Mouse (Mus musculus): Measurements from ENCODE around the gene Myom1. TPM values are rescaled to one million over a fixed set of nuclear protein-coding genes. Genes with fewer than 3 reads are reported as not detected.

Myom1 gene
- polyA plus RNA-seq, 1 experiment from 2014 or later = 4.7 TPM

- Histone ChIP-seq H3K36me3 (ENCODE audit: control insufficient read depth, insufficient read depth, low read length) (no peaks in the 10 kb centered on the region), H3K9me3 (ENCODE audit: control insufficient read depth, low read length) (no peaks in the 10 kb centered on the region), H3K4me3 (ENCODE audit: low read depth, low read length) (no peak overlapping the region), H3K27me3 (ENCODE audit: control insufficient read depth, insufficient read depth, low read length) (no peaks in the 10 kb centered on the region), H3K4me1 (ENCODE audit: control insufficient read depth, insufficient read depth, low read length) (no peaks in the 10 kb centered on the region), H3K27ac (ENCODE audit: low read depth, low read length) (no peak overlapping the region), H3K9ac (ENCODE audit: low read length) (no peak overlapping the region), H3K4me2 (ENCODE audit: low read depth) (no peak overlapping the region)
- no peak for DNase-seq (ENCODE audit: low spot score)
- 87% methylated on average over 4 of the region's 4 CpGs for WGBS
- no peak for ATAC-seq (ENCODE audit: insufficient read depth, low FRiP score, low TSS enrichment)
Measured at GRCm38 (mm10) chr17:71017457-71017998, 15.1 kb downstream of the Myom1 start.

DNA sequence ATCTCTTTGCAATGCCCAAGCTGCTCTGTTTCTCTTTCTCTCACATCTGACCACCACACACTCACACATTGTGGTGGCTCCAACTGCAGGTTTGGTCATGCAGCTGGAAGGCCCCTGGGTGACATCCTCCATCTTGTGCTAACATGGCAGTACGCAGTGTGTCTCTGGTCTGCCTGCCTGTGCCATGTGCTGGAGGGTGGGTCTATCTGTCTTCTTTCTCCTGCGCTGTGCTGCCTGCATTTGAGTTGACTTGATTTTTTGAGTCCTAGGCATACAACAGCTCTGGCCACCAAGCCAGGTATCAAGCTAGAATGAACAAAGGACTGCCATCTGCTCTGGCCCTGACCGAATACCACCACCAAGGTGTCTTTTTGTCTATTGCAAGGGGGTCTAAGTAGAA lies 15.7 kb downstream of the Myom1 start:
- H3K4me1 ChIP-seq (ENCODE audit: control insufficient read depth, insufficient read depth, low read length) = no peaks in the 10 kb centered on the region
- WGBS = 93% methylated on average over 3 of the region's 3 CpGs
- H3K9me3 ChIP-seq (ENCODE audit: control insufficient read depth, low read length) = no peaks in the 10 kb centered on the region
- H3K27ac ChIP-seq (ENCODE audit: low read depth, low read length) = no peak overlapping the region
- H3K4me2 ChIP-seq (ENCODE audit: low read depth) = no peak overlapping the region
- ATAC-seq (ENCODE audit: insufficient read depth, low FRiP score, low TSS enrichment) (no peak), DNase-seq (ENCODE audit: low spot score) (no peak)
- no peaks in the 10 kb centered on the region for H3K36me3 ChIP-seq (ENCODE audit: control insufficient read depth, insufficient read depth, low read length)
- H3K9ac ChIP-seq (ENCODE audit: low read length) = no peak overlapping the region
- H3K4me3 ChIP-seq (ENCODE audit: low read depth, low read length) = no peak overlapping the region
- no peaks in the 10 kb centered on the region for H3K27me3 ChIP-seq (ENCODE audit: control insufficient read depth, insufficient read depth, low read length)

- no peak for DNase-seq (ENCODE audit: low spot score)
- WGBS = 88% methylated on average over 15 of the region's 15 CpGs
Measured at GRCm38 (mm10) chr17:71018616-71019308, 16.3 kb downstream of the Myom1 start.

GRCm38 (mm10) chr17:71019309-71019655 lies 16.8 kb downstream of the Myom1 start:
- Histone ChIP-seq H3K27ac (ENCODE audit: low read depth, low read length) (no peak overlapping the region), H3K9me3 (ENCODE audit: control insufficient read depth, low read length) (no peaks in the 10 kb centered on the region), H3K4me1 (ENCODE audit: control insufficient read depth, insufficient read depth, low read length) (no peaks in the 10 kb centered on the region), H3K9ac (ENCODE audit: low read length) (no peak overlapping the region), H3K27me3 (ENCODE audit: control insufficient read depth, insufficient read depth, low read length) (no peaks in the 10 kb centered on the region), H3K4me2 (ENCODE audit: low read depth) (no peak overlapping the region), H3K4me3 (ENCODE audit: low read depth, low read length) (no peak overlapping the region), H3K36me3 (ENCODE audit: control insufficient read depth, insufficient read depth, low read length) (no peaks in the 10 kb centered on the region)
- no peak for ATAC-seq (ENCODE audit: insufficient read depth, low FRiP score, low TSS enrichment)
- DNase-seq (ENCODE audit: low spot score) = no peak
- WGBS = 42% methylated on average over 6 of the region's 6 CpGs

More at GRCm38 (mm10) chr17:71018616-71019308, 16.3 kb downstream of the Myom1 start:
- Histone ChIP-seq H3K36me3 (ENCODE audit: control insufficient read depth, insufficient read depth, low read length) (no peaks in the 10 kb centered on the region), H3K4me3 (ENCODE audit: low read depth, low read length) (no peak overlapping the region), H3K4me1 (ENCODE audit: control insufficient read depth, insufficient read depth, low read length) (no peaks in the 10 kb centered on the region), H3K4me2 (ENCODE audit: low read depth) (no peak overlapping the region), H3K27ac (ENCODE audit: low read depth, low read length) (no peak overlapping the region), H3K27me3 (ENCODE audit: control insufficient read depth, insufficient read depth, low read length) (no peaks in the 10 kb centered on the region), H3K9ac (ENCODE audit: low read length) (no peak overlapping the region), H3K9me3 (ENCODE audit: control insufficient read depth, low read length) (no peaks in the 10 kb centered on the region)
- ATAC-seq (ENCODE audit: insufficient read depth, low FRiP score, low TSS enrichment) = no peak

GRCm38 (mm10) chr17:71019860-71020259 lies 17.4 kb downstream of the Myom1 start:
- Histone ChIP-seq H3K4me1 (ENCODE audit: control insufficient read depth, insufficient read depth, low read length) (no peaks in the 10 kb centered on the region), H3K4me2 (ENCODE audit: low read depth) (no peak overlapping the region), H3K27ac (ENCODE audit: low read depth, low read length) (no peak overlapping the region), H3K4me3 (ENCODE audit: low read depth, low read length) (no peak overlapping the region), H3K9ac (ENCODE audit: low read length) (no peak overlapping the region), H3K9me3 (ENCODE audit: control insufficient read depth, low read length) (no peaks in the 10 kb centered on the region), H3K36me3 (ENCODE audit: control insufficient read depth, insufficient read depth, low read length) (no peaks in the 10 kb centered on the region), H3K27me3 (ENCODE audit: control insufficient read depth, insufficient read depth, low read length) (no peaks in the 10 kb centered on the region)
- DNase-seq (ENCODE audit: low spot score) (no peak), ATAC-seq (ENCODE audit: insufficient read depth, low FRiP score, low TSS enrichment) (no peak)
- WGBS = 58% methylated on average over 9 of the region's 9 CpGs

DNA sequence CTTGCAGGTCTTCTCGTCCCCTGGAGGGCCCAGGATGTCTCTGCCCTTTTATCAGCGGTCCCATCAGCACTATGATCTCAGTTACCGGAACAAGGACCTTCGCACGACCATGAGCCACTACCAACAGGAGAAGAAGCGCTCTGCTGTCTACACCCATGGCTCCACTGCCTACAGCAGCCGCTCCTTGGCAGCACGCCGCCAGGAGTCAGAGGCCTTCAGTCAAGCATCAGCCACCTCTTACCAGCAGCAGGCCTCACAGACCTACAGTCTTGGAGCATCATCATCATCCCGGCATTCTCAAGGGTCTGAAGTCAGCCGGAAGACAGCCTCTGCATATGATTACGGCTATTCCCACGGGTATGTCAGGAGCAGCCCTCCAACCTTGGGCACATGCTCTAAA lies 20.4 kb downstream of the Myom1 start:
- no peak for ATAC-seq (ENCODE audit: insufficient read depth, low FRiP score, low TSS enrichment)
- DNase-seq (ENCODE audit: low spot score) = no peak
- WGBS = 87% methylated on average over 13 of the region's 13 CpGs
- Histone ChIP-seq H3K9ac (ENCODE audit: low read length) (no peak overlapping the region), H3K27me3 (ENCODE audit: control insufficient read depth, insufficient read depth, low read length) (no peaks in the 10 kb centered on the region), H3K4me2 (ENCODE audit: low read depth) (no peak overlapping the region), H3K36me3 (ENCODE audit: control insufficient read depth, insufficient read depth, low read length) (no peaks in the 10 kb centered on the region), H3K4me3 (ENCODE audit: low read depth, low read length) (no peak overlapping the region), H3K9me3 (ENCODE audit: control insufficient read depth, low read length) (no peaks in the 10 kb centered on the region), H3K27ac (ENCODE audit: low read depth, low read length) (no peak overlapping the region), H3K4me1 (ENCODE audit: control insufficient read depth, insufficient read depth, low read length) (no peaks in the 10 kb centered on the region)

DNA sequence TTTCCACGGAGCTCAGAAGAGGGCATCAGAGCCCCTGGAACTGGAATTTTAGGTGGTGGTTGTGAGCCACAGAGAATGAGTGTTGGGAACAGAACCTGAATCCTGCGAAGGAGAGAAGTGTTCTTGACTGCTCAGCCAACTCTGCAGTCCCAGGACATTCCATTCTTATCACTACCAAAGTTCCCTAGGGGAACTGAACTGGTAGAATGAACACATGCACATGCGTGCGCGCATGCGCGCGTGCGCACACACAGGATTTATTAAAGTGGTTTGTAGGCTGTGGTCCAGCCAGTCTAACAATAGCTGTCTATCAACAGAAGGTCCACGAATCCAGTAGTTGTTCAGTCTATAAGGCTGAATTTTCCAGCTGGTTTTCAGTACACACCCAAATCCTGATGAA lies 21.6 kb downstream of the Myom1 start:
- Histone ChIP-seq H3K4me3 (ENCODE audit: low read depth, low read length) (no peak overlapping the region), H3K27ac (ENCODE audit: low read depth, low read length) (no peak overlapping the region), H3K4me1 (ENCODE audit: control insufficient read depth, insufficient read depth, low read length) (no peaks in the 10 kb centered on the region), H3K27me3 (ENCODE audit: control insufficient read depth, insufficient read depth, low read length) (no peaks in the 10 kb centered on the region), H3K9ac (ENCODE audit: low read length) (no peak overlapping the region), H3K36me3 (ENCODE audit: control insufficient read depth, insufficient read depth, low read length) (no peaks in the 10 kb centered on the region), H3K9me3 (ENCODE audit: control insufficient read depth, low read length) (no peaks in the 10 kb centered on the region), H3K4me2 (ENCODE audit: low read depth) (no peak overlapping the region)
- 95% methylated on average over 10 of the region's 10 CpGs for WGBS
- DNase-seq (ENCODE audit: low spot score) = no peak
- no peak for ATAC-seq (ENCODE audit: insufficient read depth, low FRiP score, low TSS enrichment)

DNA sequence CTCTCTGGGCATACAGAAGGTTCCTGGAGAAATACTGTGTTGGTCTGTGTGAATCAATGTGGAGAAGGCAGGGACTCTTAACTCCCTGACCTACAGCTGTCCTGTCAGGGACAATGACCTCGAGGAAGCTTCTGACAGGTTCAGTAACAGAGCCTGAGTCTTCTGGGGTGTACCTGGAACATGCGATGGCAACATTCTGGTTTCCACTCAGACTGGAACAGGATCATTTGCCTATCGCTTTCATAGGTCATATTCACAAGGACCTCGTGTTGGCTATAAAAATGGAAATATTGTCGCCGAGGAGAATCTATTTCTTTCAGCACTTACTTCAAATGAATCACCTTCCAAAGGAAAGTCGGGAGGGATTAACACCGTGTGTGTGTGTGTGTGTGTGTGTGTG lies 23.5 kb downstream of the Myom1 start:
- DNase-seq (ENCODE audit: low spot score) (no peak), ATAC-seq (ENCODE audit: insufficient read depth, low FRiP score, low TSS enrichment) (no peak)
- Histone ChIP-seq H3K36me3 (ENCODE audit: control insufficient read depth, insufficient read depth, low read length) (no peaks in the 10 kb centered on the region), H3K4me1 (ENCODE audit: control insufficient read depth, insufficient read depth, low read length) (no peaks in the 10 kb centered on the region), H3K4me2 (ENCODE audit: low read depth) (no peak overlapping the region), H3K27ac (ENCODE audit: low read depth, low read length) (no peak overlapping the region), H3K9me3 (ENCODE audit: control insufficient read depth, low read length) (no peaks in the 10 kb centered on the region), H3K27me3 (ENCODE audit: control insufficient read depth, insufficient read depth, low read length) (no peaks in the 10 kb centered on the region), H3K4me3 (ENCODE audit: low read depth, low read length) (no peak overlapping the region), H3K9ac (ENCODE audit: low read length) (no peak overlapping the region)
- WGBS = 83% methylated on average over 8 of the region's 8 CpGs

DNA sequence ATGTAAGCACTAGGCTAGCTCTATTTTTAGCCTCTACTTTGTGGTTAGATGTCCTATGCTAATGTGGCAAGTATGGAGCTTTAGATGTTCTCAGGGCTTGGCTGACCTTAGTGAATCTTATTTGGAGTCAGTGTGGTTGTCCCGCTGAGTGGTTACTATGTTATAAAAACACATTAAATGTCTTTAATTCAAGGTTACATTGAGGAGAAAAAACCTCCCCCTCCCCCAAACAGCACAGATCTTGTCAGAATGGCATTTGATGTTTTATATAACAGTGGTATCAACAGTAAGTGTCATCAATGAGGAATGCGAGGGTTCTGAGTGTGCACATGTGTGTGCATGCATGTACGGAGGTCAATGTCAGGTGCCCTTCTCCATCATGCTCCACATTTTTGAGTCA lies 24.8 kb downstream of the Myom1 start:
- Histone ChIP-seq H3K9ac (ENCODE audit: low read length) (no peak overlapping the region), H3K27ac (ENCODE audit: low read depth, low read length) (no peak overlapping the region), H3K27me3 (ENCODE audit: control insufficient read depth, insufficient read depth, low read length) (no peaks in the 10 kb centered on the region), H3K36me3 (ENCODE audit: control insufficient read depth, insufficient read depth, low read length) (no peaks in the 10 kb centered on the region), H3K9me3 (ENCODE audit: control insufficient read depth, low read length) (no peaks in the 10 kb centered on the region), H3K4me1 (ENCODE audit: control insufficient read depth, insufficient read depth, low read length) (no peaks in the 10 kb centered on the region), H3K4me2 (ENCODE audit: low read depth) (no peak overlapping the region), H3K4me3 (ENCODE audit: low read depth, low read length) (no peak overlapping the region)
- no peak for DNase-seq (ENCODE audit: low spot score)
- WGBS = 93% methylated on average over 3 of the region's 3 CpGs
- no peak for ATAC-seq (ENCODE audit: insufficient read depth, low FRiP score, low TSS enrichment)
